Mouse (Mus musculus) megakaryocyte, embryonic 14.5 days (primary cell): ENCODE measurements around the gene Baiap3.

Source experiments
- FLI1 ChIP-seq: IDR thresholded peaks from 2 replicates; pipeline ENCODE4 v1.6.1; 2012; ENCODE audit warnings: low read length, inconsistent platforms, mixed read lengths
- GATA1 ChIP-seq: IDR thresholded peaks from 3 replicates; pipeline ENCODE4 v1.6.1; 2012; ENCODE audit warnings: mixed read lengths, low read length, inconsistent platforms, borderline replicate concordance

DNA sequence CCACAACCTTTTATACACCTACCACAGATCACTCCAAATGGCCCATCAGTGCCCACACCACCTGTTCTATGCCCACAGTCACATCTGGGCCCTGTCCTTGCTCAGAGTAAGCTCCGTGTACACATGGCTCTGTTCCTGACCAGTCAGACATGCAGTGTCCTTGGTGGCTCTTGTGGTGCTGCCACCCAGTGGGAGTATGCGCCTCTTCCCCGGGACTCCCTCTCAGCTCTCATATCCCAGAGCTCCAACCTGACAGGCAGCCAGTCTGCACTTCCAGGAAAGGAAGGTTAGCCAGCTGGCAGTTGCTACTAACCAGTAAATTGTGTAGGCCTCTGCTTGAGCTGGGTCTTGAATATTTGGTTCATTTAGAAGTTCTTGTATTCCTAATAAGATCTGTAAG lies 8.3 kb upstream of the Baiap3 start:
- no peak for TF ChIP-seq GATA1
- TF ChIP-seq FLI1 = no peak
